Mouse (Mus musculus) C2C12 (cell line): ENCODE data around the gene Vill.

ENCODE experiments used
- CTCF ChIP-seq: IDR thresholded peaks from one replicate; pipeline ENCODE4 v1.5.1; 2011; ENCODE audit not compliant: control insufficient read depth, insufficient read depth, insufficient read length
- FOSL1 ChIP-seq: IDR thresholded peaks from one replicate; pipeline ENCODE4 v1.8.0; 2011; ENCODE audit warnings: mild to moderate bottlenecking, low read length; ENCODE audit not compliant: poor library complexity, insufficient read depth, severe bottlenecking
- MAX ChIP-seq: IDR thresholded peaks from one replicate; pipeline ENCODE4 v1.6.1; 2011; ENCODE audit warnings: mild to moderate bottlenecking, control low read depth
- MYOG ChIP-seq: IDR thresholded peaks from one replicate; pipeline ENCODE4 v1.6.1; 2011; ENCODE audit not compliant: control insufficient read depth, insufficient read length; ENCODE audit errors: extremely low read depth
- USF1 ChIP-seq: IDR thresholded peaks from one replicate; pipeline ENCODE4 v1.6.1; 2011; ENCODE audit warnings: low read depth, mild to moderate bottlenecking, control low read depth, moderate library complexity

GRCm38 (mm10) chr9:119038574-119038973 lies 14.0 kb upstream of the Vill start:
- TF ChIP-seq CTCF, result no peak
- no peak for TF ChIP-seq FOSL1
- no peak for TF ChIP-seq MAX
- TF ChIP-seq MYOG, result no peak
- no peak for TF ChIP-seq USF1
